10 mouse cellular contexts compared by ENCODE assay signal in genomic region chr14:120289528-120289927, GRCm38 (mm10). TPM values are rescaled to one million over a fixed set of nuclear protein-coding genes. Genes with fewer than 3 reads are reported as not detected.
DNase-seq lines count a peak whose midpoint lies in the region; ATAC-seq and TF ChIP-seq lines count a peak whose summit lies in the region.
"Had no signal": no experiment of that assay in that cellular context is flagged by ENCODE, and none has a peak within 500 bp of the region (broad histone marks: within the 10 kb centered on the region; RNA-seq: fewer than 3 reads in every experiment).

No protein-coding gene starts in this region.

- no peak for TF ChIP-seq POLR2A in cortical plate, adult 2 months (IDR thresholded peaks at IDR 0.05; ENCODE audit: extremely low read depth, insufficient read depth, low read length)

- WGBS in limb, embryonic 13.5 days, result 67% methylated on average over 7 of the region's 7 CpGs
- WGBS in midbrain, embryonic 13.5 days, result 92% methylated on average over 7 of the region's 7 CpGs

- H3K27me3 ChIP-seq in limb, embryonic 13.5 days, result no peaks in the 10 kb centered on the region
- H3K27me3 ChIP-seq in midbrain, embryonic 13.5 days, result no peaks in the 10 kb centered on the region

- H3K36me3 ChIP-seq in limb, embryonic 13.5 days, result peaks cover 22% of the 10 kb centered on the region
- H3K36me3 ChIP-seq in midbrain, embryonic 13.5 days, result peaks cover 4% of the 10 kb centered on the region; the same call in 1 of the 2 replicates

- peak overlapping the region; percentile 86 for H3K27ac ChIP-seq in layer of hippocampus, adult 2 months
- peak overlapping the region; percentile 14; the same call in 1 of the 2 replicates for H3K27ac ChIP-seq in cortical plate, adult 2 months (ENCODE audit: insufficient read depth, low read length)
- peak overlapping the region; percentile 93 for H3K27ac ChIP-seq in limb, embryonic 13.5 days
- H3K27ac ChIP-seq in midbrain, embryonic 13.5 days, result no peak overlapping the region

- H3K4me2 ChIP-seq in limb, embryonic 13.5 days (replicated peaks), result peak overlapping the region; percentile 45
- H3K4me2 ChIP-seq in midbrain, embryonic 13.5 days (replicated peaks), result no peak overlapping the region

- peak; percentile 91 for DNase-seq in heart, adult 11 months
- DNase-seq in heart, adult 9 months (ENCODE audit: low spot score in 2 of 2), result no peak
- DNase-seq in layer of hippocampus, adult 2 months (ENCODE audit: low spot score in 2 of 2), result no peak
- no peak for DNase-seq in layer of hippocampus, postnatal 25 days (ENCODE audit: extremely low spot score in 1 of 2, low spot score in 1 of 2)
- DNase-seq in right cerebral cortex, postnatal 4 days, result no peak
- DNase-seq: embryo, embryonic 11 days had no signal

- H3K4me3 ChIP-seq in layer of hippocampus, adult 2 months, result peak overlapping the region; percentile 6; the same call in 1 of the 2 replicates
- H3K4me3 ChIP-seq in cortical plate, adult 2 months (ENCODE audit: insufficient read depth, low read length), result no peak overlapping the region
- H3K4me3 ChIP-seq in limb, embryonic 13.5 days, result no peak overlapping the region
- H3K4me3 ChIP-seq in midbrain, embryonic 13.5 days (replicated peaks), result no peak overlapping the region

- peak overlapping the region; percentile 15; the same call in 1 of the 2 replicates for H3K9ac ChIP-seq in limb, embryonic 13.5 days
- H3K9ac ChIP-seq in midbrain, embryonic 13.5 days (replicated peaks), result no peak overlapping the region

- no peaks in the 10 kb centered on the region for H3K9me3 ChIP-seq in limb, embryonic 13.5 days
- H3K9me3 ChIP-seq in midbrain, embryonic 13.5 days, result no peaks in the 10 kb centered on the region

- ATAC-seq in limb, embryonic 13.5 days (ENCODE audit: low FRiP score, low read depth), result no peak
- ATAC-seq in midbrain, embryonic 13.5 days, result no peak
- ATAC-seq: CD4-positive, CD25-positive, alpha-beta regulatory T cell, adult 4 months had no signal

- TF ChIP-seq CTCF in layer of hippocampus, adult 2 months (conservative IDR thresholded peaks at IDR 0.05), result no peak
- TF ChIP-seq CTCF in cortical plate, adult 2 months (IDR thresholded peaks at IDR 0.05; ENCODE audit: extremely low read depth, insufficient read depth, low read length), result no peak

- H3K4me1 ChIP-seq in cortical plate, adult 2 months (ENCODE audit: control insufficient read depth, insufficient read depth, low read length), result peaks cover 32% of the 10 kb centered on the region
- peaks cover 94% of the 10 kb centered on the region for H3K4me1 ChIP-seq in limb, embryonic 13.5 days
- H3K4me1 ChIP-seq in midbrain, embryonic 13.5 days (replicated peaks), result peaks cover 22% of the 10 kb centered on the region

RNA-seq across cellular contexts. Expression of gene Mbnl2, which starts 14.1 kb away (rescaled TPM):
- total RNA-seq in layer of hippocampus, adult 2 months (2021), result 100 to 1,000 TPM; 244 to 250 TPM
- total RNA-seq in layer of hippocampus, postnatal 25 days (2021), result 100 to 1,000 TPM; 230 to 238 TPM
- 144 and 148 TPM in 2 replicates for polyA plus RNA-seq in cortical plate, adult 2 months (2012; rRNA removed)
- polyA plus RNA-seq in limb, embryonic 13.5 days (2015; fragmentation: Nextera tagmentation; extraction: Ambion mirVana), result 127 TPM in 2 replicates
- polyA plus RNA-seq in midbrain, embryonic 13.5 days (2015; fragmentation: Nextera tagmentation; extraction: Ambion mirVana), result 17.2 and 17.6 TPM in 2 replicates
